Mouse (Mus musculus): Measurements from ENCODE around the gene Btbd2.
"Not testable (repeated sequence)": the region's sequence is repeated elsewhere in the genome, so short reads cannot be mapped to it uniquely, and the experiment has no call there.

Gene Btbd2

DNA sequence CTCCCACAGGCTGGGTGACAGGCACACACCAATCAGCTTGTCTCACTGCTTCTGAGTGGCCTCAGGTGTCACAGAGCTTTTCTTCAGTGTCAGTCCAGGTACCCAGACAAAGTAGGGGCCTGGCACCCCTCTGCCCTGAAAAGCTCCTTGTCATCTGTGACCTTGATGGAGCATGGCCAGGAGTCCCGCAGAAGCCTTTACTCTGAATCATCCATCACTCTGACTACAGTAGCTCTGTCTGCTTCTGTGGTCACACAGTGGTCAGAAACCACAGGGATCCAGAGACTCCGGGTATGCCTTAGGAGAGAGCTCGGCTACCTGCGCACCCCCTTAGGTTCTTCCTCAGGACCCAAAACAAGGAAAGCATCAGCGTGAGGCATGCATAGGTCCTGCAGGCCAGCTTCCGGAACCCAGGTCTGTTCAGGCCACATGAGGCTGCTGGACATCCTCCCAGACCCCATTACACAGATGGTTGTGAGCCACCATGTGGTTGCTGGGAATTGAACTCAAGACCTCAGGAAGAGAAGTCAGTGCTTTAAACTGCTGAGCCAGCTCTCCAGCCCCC is 3.6 kb downstream of the Btbd2 start:
- DNase-seq (ENCODE audit: inconsistent age in 2 of 2, low spot score in 1 of 2), result peak; percentile 72 to 77

DNA sequence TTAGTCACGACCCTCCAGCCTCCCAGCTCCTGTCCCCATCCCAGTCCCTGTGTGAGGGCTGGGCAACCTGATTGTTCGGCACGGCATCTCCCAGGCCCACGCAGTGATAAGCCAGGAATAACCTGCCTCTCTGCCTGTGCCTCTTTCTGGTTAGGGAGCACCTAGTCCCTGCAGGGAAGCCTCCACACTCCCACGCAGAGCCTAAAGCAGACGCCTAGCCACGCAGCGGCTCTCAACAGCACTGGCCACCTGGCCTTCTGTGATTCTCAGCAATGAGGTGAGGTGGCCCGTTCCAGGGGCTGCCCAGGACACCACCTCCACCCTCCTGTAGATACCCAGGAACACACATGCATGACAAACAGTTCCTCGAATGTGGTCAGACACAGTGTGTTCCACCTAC is 6.5 kb downstream of the Btbd2 start:
- no peak for DNase-seq (ENCODE audit: inconsistent age in 2 of 2, low spot score in 1 of 2)

DNA sequence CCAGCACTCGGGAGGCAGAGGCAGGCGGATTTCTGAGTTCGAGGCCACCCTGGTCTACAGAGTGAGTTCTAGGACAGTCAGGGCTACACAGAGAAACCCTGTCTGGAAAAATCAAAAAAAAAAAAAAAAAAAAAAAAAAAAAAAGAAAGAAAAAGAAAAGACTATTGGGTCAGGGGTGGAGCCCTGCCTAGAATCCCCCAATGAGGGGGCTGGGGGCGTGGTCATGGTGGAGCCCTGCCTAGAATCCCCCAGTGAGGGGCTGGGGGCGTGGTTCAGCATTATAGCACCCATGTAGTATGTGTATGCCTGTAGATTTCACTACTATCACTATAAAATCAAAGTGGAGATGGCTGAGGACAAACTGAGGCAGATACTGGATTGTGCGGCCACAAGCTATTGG is 7.0 kb downstream of the Btbd2 start:
- DNase-seq (ENCODE audit: inconsistent age in 2 of 2, low spot score in 1 of 2), result not testable (repeated sequence)

DNA sequence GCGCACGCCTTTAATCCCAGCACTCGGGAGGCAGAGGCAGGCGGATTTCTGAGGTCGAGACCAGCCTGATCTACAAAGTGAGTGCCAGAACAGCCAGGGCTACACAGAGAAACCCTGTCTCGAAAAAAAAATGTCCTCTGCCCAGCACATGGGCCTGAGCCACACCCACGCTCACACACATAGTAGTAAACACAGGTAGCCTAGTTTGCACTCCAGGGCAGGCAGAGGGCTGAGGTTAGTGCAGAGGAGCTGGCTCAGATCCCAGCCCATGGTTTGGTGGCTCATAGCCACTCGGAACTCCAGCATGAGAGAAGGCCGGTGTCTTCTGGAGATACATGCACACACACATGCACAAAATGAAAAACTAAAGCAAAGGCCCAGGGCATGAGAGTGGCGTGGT is 9.9 kb downstream of the Btbd2 start:
- DNase-seq (ENCODE audit: inconsistent age in 2 of 2, low spot score in 1 of 2), result no peak

DNA sequence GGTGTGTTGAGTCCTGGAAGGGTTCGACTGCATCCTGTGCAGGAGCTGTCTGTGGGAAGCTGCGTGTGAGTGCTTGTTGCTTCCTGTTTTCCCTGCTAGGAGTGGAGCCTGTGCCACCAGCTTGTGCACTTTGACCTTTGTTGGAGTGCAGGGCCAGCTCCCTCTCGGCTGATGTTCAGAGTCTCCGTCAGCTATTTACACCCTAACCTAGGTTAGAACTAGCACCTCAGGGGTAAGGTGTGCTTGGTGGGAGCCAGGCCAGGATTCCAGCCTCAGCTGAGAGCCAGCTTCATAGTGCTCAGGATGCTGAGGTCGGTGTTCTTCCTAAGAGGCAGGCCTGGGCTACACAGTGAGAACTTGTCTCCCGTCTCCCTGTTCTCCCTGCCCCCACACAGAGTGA is 21.5 kb downstream of the Btbd2 start:
- no peak for DNase-seq (ENCODE audit: inconsistent age in 2 of 2, low spot score in 1 of 2)

DNA sequence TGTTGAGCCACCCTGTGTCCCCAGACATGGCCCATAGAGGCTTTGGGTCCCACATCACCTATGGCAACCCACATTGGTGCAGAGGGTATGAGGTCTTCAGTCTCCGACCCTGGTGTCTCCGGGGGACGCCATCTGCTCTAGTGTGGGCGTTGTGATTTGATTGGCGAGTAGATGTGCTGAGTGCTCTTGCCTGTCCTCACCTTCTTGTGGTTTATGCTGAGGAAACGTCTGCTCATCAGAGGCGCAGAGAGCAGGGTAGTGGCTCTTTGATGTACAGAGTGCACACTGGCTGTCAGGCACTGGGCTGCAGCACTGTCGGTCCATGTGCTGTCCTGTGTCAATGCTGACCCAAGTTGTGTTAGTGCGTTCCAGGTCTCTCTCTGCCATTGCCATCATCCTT is 27.9 kb downstream of the Btbd2 start:
- DNase-seq (ENCODE audit: inconsistent age in 2 of 2, low spot score in 1 of 2), result no peak

DNA sequence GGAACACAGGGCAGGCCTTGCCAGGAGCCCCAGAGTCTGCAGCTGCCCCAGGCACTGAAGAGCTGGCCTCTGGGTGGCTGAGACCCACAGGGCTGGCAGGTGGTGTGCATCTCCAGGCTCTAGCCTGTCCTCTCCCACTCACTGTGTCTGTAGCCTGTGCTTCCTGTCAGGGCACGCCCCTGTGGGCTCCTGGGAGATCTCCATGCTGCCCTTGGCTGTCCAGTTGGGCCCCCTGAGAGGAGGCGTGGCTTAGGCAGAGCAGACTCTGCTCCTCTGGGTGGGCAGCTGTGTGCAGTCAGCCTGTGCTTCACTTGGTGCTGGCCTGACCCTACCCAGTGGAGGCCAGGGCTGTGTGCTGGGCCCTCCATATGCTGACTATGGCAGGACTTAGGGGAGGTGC is 29.2 kb downstream of the Btbd2 start:
- DNase-seq (ENCODE audit: inconsistent age in 2 of 2, low spot score in 1 of 2), result no peak

DNA sequence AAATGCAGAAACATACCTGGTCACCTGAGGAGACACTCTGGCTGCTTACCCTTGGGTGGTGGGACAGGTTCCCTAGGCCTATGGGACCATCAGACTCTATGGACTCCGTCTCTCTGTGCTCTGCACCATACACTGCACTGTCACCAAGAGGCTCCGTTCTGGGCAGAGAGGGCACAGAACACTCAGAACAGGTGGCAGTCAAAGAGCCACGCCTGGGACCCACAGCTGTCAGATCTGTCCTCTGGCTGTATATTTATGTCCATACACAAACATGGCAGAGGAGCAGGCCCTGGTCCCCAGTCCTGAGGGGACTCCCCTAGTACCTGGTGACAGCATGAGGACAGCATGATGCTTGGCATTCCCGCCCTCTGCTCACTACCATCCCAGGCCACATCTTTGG is 31.1 kb downstream of the Btbd2 start:
- no peak for DNase-seq (ENCODE audit: inconsistent age in 2 of 2, low spot score in 1 of 2)

DNA sequence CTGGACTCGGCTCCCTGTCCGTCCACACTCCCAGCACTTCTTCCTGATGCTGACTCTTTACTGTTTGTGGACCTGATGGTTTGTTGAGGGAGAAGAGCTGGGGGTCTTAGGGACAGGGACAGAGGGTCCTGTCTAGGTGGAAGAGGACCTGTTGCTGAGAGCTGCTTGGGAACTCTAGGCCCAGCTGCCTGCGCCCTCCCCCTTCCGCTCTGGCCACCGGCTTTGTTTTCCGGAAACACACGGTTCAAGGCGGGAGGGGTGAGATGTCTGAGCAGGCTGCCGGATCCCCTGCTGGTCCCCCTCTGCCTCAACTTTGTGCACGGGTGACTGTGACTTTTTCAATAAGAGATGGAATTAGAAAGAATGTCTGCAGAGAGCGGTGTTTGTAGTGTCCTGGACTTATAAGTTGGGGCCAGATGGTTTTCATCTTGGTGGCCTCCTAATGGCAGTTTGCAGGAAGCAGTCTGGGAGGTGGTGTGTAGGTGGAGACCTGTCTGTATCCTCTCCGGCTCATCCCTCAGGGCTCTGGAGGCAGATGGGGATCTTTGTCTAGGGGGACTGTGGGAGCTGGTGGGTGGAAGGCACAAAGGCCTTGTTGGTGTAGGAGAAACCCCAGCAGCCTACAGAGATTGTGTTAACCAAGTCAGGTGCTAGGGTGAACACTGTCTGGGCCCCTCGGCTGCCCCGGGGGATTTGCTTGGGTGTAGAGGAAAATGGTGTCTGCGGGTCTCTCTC is 33.2 kb downstream of the Btbd2 start:
- peak; percentile 70 to 85 for DNase-seq (ENCODE audit: inconsistent age in 2 of 2, low spot score in 1 of 2)

DNA sequence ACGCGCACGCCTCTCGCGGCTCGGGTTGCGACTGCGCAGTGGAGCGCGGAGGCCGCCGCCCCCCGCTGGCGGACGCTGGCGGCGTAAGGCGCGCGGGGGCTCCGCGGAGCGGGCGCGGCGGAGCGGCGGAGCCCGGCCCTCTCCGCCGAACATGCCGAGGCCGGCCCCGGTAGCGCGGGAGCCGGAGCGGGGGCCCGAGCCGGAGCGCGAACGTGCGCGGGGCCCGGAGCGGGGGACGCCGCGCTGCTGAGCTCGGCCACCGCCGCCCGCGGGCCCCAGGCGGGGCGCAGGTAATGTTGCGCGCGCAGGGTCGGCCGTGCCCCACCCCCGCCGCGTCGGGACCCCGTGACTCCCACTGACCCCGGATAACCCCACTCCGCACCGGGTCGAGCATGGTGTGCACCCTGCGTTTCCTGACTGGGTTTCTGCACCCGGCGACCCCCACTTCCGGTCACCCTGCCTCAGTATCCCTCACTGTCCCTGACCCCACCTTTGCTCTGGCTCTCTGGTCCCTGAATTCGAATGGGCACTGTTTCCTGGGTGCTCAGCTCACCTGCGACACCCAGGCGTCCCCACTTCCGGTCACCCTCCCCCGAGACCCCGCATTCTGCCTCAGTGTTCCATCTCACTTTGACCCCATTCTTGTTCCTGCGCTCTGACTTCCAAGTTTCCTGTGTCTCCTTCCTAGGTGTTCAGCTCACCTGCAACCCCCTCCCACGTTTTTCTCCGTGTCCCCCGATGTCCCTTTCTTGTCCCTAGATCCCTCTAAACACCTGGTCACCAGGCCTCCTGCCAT is 34.0 kb downstream of the Btbd2 start, which contains the start of gene Csnk1g2:
TSS of gene Csnk1g2 (plus strand) at position 178 of the 796 bp plus-strand sequence.
- peak; percentile 79 to 88 for DNase-seq (ENCODE audit: inconsistent age in 2 of 2, low spot score in 1 of 2)

DNA sequence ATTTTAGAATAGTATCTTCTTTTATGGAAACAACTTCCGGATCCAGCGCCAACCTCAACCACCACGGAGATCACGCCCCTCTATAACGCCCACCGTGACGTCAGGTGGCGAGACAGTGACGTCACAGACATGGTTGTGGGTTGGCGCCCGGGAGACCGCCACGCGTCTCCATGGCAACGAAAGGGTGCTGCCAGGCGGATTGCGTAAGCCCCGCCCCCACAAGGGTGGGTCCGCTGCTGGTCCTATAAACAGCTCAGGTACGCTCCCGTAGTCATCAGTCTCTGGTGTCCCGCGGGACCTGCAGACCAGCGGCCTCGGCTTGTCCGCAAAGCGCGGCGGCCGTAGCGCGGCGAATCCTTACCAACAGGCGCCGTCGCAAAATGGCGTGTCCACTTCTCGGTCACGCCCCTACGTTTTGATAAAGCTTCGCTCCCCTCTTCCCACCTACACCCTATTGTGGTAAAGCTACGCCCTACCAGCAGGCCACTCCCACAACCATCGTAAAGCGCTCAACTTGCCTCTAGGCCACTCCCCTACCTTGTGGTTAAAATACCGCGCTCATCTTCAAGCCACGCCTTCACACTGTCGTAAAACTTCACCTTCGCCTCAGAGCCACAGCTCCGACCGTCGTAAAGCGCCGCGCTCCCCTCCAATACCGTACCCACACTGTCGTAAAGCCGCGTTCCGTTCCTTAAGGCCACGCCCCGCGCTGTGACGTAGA is 34.8 kb downstream of the Btbd2 start:
- DNase-seq (ENCODE audit: inconsistent age in 2 of 2, low spot score in 1 of 2), result peak; percentile 99 to 100

DNA sequence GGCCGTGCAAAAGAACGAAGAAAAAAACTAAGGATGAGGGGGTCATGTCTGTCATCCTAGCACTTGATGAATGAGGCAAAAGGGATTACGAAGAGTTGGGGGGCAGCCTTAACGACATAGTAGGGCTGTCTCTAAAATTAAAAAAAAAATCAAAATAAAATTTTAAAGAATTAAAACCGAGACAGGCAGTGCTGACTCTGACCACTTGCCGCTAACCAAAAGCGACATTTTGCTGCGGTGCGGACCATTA is 35.3 kb downstream of the Btbd2 start:
- DNase-seq (ENCODE audit: inconsistent age in 2 of 2, low spot score in 1 of 2), result no peak

DNA sequence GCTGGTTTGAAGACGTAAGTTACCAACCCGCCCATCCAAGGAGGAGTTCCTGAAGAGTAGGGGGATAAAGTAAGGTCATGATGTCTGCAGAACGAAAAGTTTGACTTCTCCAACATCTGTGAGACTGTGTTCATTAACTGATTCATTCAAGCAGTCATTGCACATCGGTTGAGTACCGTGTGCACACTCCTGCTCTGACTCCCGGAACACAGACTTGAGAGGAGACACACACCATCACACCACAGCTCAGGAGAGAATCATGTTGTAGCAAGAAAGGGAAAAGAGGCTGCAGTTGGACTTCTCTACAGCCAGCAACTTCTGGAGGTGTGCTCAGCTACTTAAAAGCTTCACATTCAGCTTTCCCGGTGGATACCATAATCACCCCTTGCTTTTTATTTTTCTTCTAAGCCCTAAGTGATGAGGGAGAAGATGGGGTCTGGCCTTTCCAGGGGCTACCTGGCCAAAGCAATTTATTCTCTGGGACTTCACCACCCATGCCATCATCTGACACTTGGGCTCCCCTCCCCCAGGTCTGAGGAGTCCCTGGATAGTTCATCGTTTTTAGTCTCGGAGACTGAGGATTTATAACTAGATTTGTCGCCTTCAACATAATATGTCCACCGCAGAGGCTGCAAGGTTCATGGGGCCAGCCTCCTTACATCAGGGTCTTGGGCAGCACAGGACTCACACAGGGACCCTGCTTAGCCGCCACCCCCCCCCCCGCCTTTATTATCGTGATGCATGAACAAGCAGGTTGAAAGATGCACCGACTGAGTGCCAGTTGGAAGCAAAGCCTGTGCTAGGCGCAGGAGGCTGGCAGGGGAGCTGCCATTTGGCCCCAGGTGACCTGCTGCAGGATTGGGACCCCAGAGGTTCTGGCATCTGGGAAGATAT is 35.8 kb downstream of the Btbd2 start:
- peak; percentile 50 to 51 for DNase-seq (ENCODE audit: inconsistent age in 2 of 2, low spot score in 1 of 2)

DNA sequence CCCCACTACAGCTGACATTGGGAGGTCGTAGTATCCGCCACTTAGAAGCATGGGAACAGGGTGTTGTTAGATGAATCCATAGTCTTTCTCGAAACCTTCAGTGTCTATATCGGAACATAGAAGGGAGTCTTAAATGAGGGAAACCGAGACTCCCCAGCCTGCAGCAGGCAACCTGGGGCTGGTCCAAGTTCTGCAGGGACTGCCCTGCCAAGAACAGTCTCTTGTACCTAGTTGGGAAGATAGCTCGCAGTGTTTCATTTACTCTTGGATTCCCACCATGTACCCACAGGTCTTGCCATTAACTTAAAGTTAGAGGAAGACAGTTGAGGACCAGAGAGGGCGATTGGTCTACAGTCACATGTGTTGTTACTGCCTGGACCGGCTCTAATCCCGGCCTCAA is 36.5 kb downstream of the Btbd2 start:
- no peak for DNase-seq (ENCODE audit: inconsistent age in 2 of 2, low spot score in 1 of 2)

DNA sequence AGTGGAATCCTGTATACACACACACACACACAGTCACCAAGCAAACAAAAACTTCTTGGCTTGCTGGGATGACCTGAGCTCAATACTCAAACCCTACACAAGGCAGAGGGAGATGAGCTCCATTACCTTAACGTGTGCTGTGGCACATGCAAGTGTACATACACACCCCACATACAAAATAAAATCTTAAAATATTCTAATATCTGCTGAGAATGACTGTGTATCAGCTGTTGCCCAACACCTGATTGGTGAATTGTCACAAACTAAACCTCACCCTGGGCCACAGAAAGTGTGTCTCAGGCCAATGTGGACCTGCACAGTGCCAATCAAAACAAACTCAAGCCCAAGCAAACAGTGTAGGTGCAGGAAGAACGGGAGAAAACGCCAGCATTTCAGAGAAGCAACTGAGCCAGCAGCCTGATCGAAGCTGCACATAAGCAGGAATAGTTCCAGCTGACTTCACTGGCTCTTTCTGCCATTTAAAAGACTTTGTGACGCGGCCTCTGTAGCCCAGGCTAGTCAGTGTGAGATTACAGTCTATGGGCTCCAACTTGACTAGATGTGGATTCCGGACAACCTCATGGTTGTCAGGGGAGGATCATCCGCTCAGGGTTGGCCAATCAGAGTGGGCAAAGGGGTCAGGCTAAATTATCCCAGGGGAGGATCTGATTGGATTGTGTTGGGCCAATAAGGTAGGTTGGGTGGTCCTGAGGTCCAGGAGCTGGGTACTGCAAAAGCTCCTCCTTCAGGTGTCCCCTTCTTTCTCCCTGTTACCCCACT is 37.2 kb downstream of the Btbd2 start:
- no peak for DNase-seq (ENCODE audit: inconsistent age in 2 of 2, low spot score in 1 of 2)

DNA sequence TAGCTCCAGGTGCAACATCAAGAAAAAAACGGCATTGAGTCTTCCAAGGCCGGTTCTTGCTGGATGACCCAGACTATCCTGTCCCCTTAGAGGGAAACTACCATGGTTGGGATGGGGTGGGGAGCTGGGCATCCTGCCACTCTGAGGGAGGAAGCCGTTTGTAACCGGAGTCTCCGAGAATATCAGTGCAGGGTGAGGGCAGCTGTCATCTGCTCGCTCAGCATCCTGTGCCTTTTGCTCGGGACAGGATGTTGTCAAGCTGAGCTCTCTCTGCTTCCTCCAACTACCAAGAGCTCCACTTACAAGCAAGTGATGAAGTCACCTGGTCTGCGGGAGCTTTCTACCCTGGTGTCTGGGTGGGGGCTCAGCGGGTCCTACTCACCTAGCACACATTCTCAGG is 38.7 kb downstream of the Btbd2 start:
- DNase-seq (ENCODE audit: inconsistent age in 2 of 2, low spot score in 1 of 2), result peak; percentile 62 to 75

DNA sequence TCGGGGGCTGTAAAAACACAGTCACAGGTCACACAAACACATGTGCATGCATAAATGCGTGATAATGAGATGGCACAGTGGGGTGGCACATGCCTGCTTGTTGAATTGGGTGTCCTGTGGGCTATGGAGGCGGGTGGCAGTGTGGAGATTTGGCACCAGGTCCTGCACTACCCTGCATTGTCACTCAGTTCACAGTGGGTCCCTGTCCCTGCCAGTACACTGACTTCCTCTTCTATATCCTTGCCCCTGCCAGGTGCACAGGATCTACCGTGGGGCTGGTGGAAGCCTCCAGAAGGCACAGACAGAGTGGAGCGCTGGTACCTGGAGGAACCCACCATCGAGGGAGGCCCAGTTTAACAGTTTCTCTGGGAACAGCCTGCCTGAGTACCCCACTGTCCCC is 42.5 kb downstream of the Btbd2 start:
- DNase-seq (ENCODE audit: inconsistent age in 2 of 2, low spot score in 1 of 2), result no peak

DNA sequence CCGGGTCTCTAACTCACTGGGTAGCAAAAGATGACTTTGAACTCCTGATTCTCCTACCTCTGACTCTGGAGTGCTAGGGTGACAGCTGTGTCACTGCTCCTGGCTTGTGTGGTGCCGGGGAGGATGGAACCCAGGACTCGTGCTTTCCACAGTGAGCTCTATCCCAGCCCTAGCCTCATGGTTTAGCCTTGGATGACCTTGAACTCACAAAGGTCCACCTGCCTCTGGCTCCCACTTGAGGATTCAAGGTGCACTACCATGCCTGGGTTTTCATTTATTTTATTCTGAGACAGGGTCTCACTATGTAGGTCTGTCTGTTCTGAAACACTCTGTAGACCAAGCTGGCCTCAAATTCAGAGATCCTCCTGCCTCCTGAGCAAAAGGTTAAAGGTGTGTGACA is 43.0 kb downstream of the Btbd2 start:
- DNase-seq (ENCODE audit: inconsistent age in 2 of 2, low spot score in 1 of 2), result no peak

DNA sequence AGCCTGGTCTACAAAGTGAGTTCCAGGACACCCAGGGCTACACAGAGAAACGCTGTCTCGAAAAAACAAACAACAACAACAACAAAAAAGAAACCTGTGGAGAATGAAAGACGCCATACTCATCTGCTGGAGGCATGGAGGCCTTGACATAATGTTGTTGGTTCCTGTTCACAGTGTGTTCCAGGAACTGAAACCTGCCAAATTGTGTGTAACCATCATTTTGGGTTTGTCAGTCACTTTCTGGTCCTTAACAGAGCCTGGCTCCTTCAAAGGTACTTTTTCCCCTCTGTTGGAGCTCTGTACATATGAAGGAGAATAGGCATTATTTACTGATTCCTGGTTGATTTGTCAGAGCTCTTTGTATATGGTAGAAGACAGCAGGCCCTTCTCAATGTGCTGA is 45.0 kb downstream of the Btbd2 start:
- no peak for DNase-seq (ENCODE audit: inconsistent age in 2 of 2, low spot score in 1 of 2)

DNA sequence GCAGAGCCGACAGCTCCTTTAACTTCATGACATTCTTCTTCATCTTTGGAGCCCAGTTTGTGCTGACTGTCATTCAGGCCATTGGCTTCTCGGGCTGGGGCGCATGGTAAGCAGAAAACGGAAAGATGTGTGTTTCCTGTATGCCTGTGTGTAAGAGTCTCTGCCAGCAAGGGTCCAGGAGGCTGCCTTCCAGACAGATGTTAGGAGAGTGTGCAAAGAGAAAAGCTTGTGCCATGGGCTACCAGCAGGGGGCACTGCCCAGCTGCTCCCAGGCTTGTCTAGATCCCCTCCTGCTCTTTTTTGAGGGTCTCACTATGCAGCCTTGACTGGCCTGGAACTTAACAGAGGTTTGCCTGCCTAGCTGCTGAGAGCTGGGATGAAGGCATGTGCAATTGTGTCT is 45.8 kb downstream of the Btbd2 start:
- peak; percentile 52 to 81 for DNase-seq (ENCODE audit: inconsistent age in 2 of 2, low spot score in 1 of 2)

All from adrenal gland, adult (tissue).